Mouse (Mus musculus) E14TG2a.4 (cell line): ENCODE measurements at regions not wholly inside any gene's neighbourhood (a gene's known extent, or its start where the extent isn't known, plus 50 kb on each side); places are given as distances from the start of the nearest gene placed in this dataset.

ENCODE experiments used
- H3K27me3 ChIP-seq: 2 replicates; pipeline ENCODE4 v1.6.1; 2014; ENCODE audit warnings: low read length, control low read depth; ENCODE audit not compliant: insufficient read depth
- H3K36me3 ChIP-seq: 2 replicates; pipeline ENCODE4 v1.6.1; 2014; ENCODE audit warnings: low read length, control low read depth; ENCODE audit not compliant: insufficient read depth
- H3K4me1 ChIP-seq: replicated peaks from 2 replicates; pipeline ENCODE4 v1.6.1; 2014; ENCODE audit warnings: low read depth, low read length, control low read depth
- H3K4me3 ChIP-seq: replicated peaks from 2 replicates; pipeline ENCODE4 v1.5.1; 2014; ENCODE audit warnings: mild to moderate bottlenecking, low read length
- H3K9me3 ChIP-seq: 2 replicates; pipeline ENCODE4 v1.6.1; 2014; ENCODE audit warnings: low read length, control low read depth
- CTCF ChIP-seq: conservative IDR thresholded peaks from 2 replicates; pipeline ENCODE4 v1.5.1; 2014; ENCODE audit warnings: low read length
- NANOG ChIP-seq: IDR thresholded peaks from 2 replicates; pipeline ENCODE4 v1.6.1; 2014; ENCODE audit warnings: borderline replicate concordance, low read length, mixed read lengths
- POU5F1 ChIP-seq: IDR thresholded peaks from 2 replicates; pipeline ENCODE4 v1.6.1; 2014; ENCODE audit warnings: low read length, borderline replicate concordance

- no peak for TF ChIP-seq CTCF
- TF ChIP-seq POU5F1 = no peak
- no peak for TF ChIP-seq NANOG
- peaks cover 2% of the 10 kb centered on the region; the same call in 1 of the 2 replicates for H3K4me1 ChIP-seq
- H3K27me3 ChIP-seq = no peaks in the 10 kb centered on the region
- no peaks in the 10 kb centered on the region for H3K36me3 ChIP-seq
- no peak overlapping the region for H3K4me3 ChIP-seq
- no peaks in the 10 kb centered on the region for H3K9me3 ChIP-seq
Observed at GRCm38 (mm10) chr5:102373972-102374755, 107.0 kb upstream of the Arhgap24 start.

GRCm38 (mm10) chr5:102375339-102375738 is 105.9 kb upstream of the Arhgap24 start:
- Histone ChIP-seq H3K4me1 (no peaks in the 10 kb centered on the region), H3K9me3 (no peaks in the 10 kb centered on the region), H3K36me3 (no peaks in the 10 kb centered on the region), H3K4me3 (no peak overlapping the region), H3K27me3 (no peaks in the 10 kb centered on the region)
- no peak for TF ChIP-seq POU5F1
- TF ChIP-seq NANOG = no peak
- no peak for TF ChIP-seq CTCF

- TF ChIP-seq CTCF (no peak), POU5F1 (no peak), NANOG (no peak)
- H3K27me3 ChIP-seq = no peaks in the 10 kb centered on the region
Observed at GRCm38 (mm10) chr5:102393941-102394340, 87.2 kb upstream of the Arhgap24 start.

GRCm38 (mm10) chr5:102395608-102396146 is 85.5 kb upstream of the Arhgap24 start:
- H3K27me3 ChIP-seq = no peaks in the 10 kb centered on the region
- H3K9me3 ChIP-seq = no peaks in the 10 kb centered on the region

More at GRCm38 (mm10) chr5:102393941-102394340, 87.2 kb upstream of the Arhgap24 start:
- H3K36me3 ChIP-seq = no peaks in the 10 kb centered on the region
- no peak overlapping the region for H3K4me3 ChIP-seq
- no peaks in the 10 kb centered on the region for H3K4me1 ChIP-seq
- peaks cover 2% of the 10 kb centered on the region; the same call in 1 of the 2 replicates for H3K9me3 ChIP-seq

GRCm38 (mm10) chr5:102399006-102399405 is 82.2 kb upstream of the Arhgap24 start:
- H3K4me1 ChIP-seq = no peaks in the 10 kb centered on the region
- no peak for TF ChIP-seq NANOG
- TF ChIP-seq CTCF = no peak
- TF ChIP-seq POU5F1 = no peak
- H3K9me3 ChIP-seq = no peaks in the 10 kb centered on the region
- no peaks in the 10 kb centered on the region for H3K27me3 ChIP-seq
- no peak overlapping the region for H3K4me3 ChIP-seq
- no peaks in the 10 kb centered on the region for H3K36me3 ChIP-seq

More at GRCm38 (mm10) chr5:102395608-102396146, 85.5 kb upstream of the Arhgap24 start:
- TF ChIP-seq NANOG (no peak), POU5F1 (no peak), CTCF (no peak)
- no peaks in the 10 kb centered on the region for H3K36me3 ChIP-seq
- no peaks in the 10 kb centered on the region for H3K4me1 ChIP-seq
- H3K4me3 ChIP-seq = no peak overlapping the region

GRCm38 (mm10) chr5:102417642-102418041 is 63.5 kb upstream of the Arhgap24 start:
- no peaks in the 10 kb centered on the region for H3K4me1 ChIP-seq
- no peak overlapping the region for H3K4me3 ChIP-seq
- H3K27me3 ChIP-seq = no peaks in the 10 kb centered on the region
- TF ChIP-seq CTCF (no peak), POU5F1 (no peak), NANOG (no peak)
- no peaks in the 10 kb centered on the region for H3K9me3 ChIP-seq
- no peaks in the 10 kb centered on the region for H3K36me3 ChIP-seq

- Histone ChIP-seq H3K4me3 (no peak overlapping the region), H3K9me3 (no peaks in the 10 kb centered on the region), H3K4me1 (no peaks in the 10 kb centered on the region), H3K36me3 (no peaks in the 10 kb centered on the region), H3K27me3 (no peaks in the 10 kb centered on the region)
- TF ChIP-seq NANOG (no peak), CTCF (peak; percentile 59)
Observed at GRCm38 (mm10) chr5:102419089-102419488, 62.1 kb upstream of the Arhgap24 start.

GRCm38 (mm10) chr5:102424636-102425242 is 56.5 kb upstream of the Arhgap24 start:
- no peak for TF ChIP-seq POU5F1
- no peak for TF ChIP-seq NANOG
- TF ChIP-seq CTCF = no peak
- no peak overlapping the region for H3K4me3 ChIP-seq
- H3K9me3 ChIP-seq = no peaks in the 10 kb centered on the region
- H3K27me3 ChIP-seq = no peaks in the 10 kb centered on the region
- no peaks in the 10 kb centered on the region for H3K36me3 ChIP-seq
- H3K4me1 ChIP-seq = peaks cover 5% of the 10 kb centered on the region

- no peak overlapping the region for H3K4me3 ChIP-seq
- no peaks in the 10 kb centered on the region for H3K9me3 ChIP-seq
- H3K4me1 ChIP-seq = peaks cover 5% of the 10 kb centered on the region
- no peak for TF ChIP-seq CTCF
- TF ChIP-seq NANOG = no peak
- TF ChIP-seq POU5F1 = no peak
- H3K27me3 ChIP-seq = no peaks in the 10 kb centered on the region
- no peaks in the 10 kb centered on the region for H3K36me3 ChIP-seq
Observed at GRCm38 (mm10) chr5:102428310-102428709, 52.9 kb upstream of the Arhgap24 start.
